Mouse (Mus musculus) left cerebral cortex, adult 8-10 months (tissue): ENCODE measurements around the gene Tceal9. TPM values are rescaled to one million over a fixed set of nuclear protein-coding genes. Genes with fewer than 3 reads are reported as not detected.
"Not testable (repeated sequence)": the region's sequence is repeated elsewhere in the genome, so short reads cannot be mapped to it uniquely, and the experiment has no call there.

Experiments used
- DNase-seq, 2 experiments: peaks; one replicate each; pipeline ENCODE4 v3.0.0; 2022; ENCODE audit warnings: low spot score in 2 of 2
- total RNA-seq, 4 experiments: library from RNA; stranded (reverse); gene quantifications; 2 replicates each; pipeline ENCODE4 v1.2.4; 2022

Gene Tceal9
- total RNA-seq, 4 experiments from 2014 or later, result 118 to 122 (median 119) TPM

DNA sequence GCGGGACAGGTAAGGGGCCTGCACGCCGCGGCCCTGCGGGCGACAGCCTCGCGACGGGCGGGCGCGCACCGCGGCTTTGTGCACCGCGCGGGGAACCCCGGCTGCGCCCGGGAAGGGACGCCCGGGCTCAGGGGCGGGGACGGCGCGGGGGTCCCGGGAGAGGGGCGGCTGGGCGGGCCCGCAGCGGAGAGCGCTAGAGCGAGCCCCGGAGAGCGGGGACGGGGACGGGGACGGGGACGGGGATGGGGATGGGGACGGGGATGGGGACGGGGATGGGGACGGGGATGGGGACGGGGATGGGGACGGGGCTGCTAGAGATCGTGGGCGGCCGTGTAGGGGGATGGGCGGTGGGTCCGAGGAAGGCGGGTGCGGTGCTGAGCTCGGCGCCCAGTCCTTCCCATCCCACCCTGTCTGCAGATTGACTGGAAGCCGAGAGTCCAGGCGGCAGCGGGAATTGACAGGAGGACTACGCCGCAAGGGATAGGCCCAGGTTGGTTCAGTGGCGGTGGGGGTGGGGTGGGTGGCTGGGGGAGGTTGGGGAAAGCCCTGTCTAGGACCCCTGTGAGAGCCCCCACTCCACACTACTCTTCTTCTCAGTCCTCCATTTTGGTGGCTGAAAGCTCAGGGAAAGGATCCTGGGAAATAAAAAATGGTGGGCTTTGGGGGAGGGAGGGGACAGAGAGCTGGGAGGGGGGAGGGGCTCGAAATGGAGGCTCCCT lies 25.7 kb downstream of the Tceal9 start:
- not testable (repeated sequence) for DNase-seq

DNA sequence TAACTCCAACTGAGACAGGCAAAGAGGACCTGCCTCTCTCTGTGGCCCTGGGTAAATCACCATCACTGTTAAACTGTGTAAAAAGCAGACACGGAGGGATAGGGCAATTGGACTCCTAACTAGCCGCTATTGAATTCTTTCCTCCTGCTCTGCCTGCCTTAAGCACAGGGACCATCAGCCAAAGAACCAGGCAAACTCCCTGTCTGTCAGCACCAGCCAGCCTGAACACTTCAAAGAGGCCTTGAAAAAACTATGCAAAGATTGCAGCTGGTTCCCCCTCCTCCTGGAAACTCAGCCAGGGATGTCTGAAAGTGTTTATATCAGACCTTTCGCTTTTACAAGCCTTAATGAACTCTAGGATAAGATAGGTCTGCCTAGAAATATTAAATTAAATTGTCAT lies 29.7 kb downstream of the Tceal9 start:
- no peak for DNase-seq

DNA sequence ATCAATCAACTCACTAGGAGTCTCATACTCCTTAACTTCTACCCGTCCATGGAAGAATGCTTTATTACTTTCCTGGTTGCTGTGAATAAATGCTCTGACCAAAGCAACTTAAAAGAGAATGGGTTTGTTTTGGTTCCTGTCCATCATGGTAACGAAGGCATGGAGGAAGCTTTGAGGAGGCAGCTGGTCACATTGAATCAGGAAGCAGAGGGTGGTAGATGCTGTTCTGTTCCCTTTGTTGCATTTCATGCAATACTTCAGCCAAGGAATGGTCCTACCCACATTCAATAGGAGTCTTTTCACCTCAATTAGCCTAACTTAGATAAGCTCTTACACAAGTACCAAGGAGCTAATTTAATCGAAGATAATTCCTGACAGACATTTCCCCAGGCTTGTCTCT lies 30.5 kb downstream of the Tceal9 start:
- DNase-seq, result no peak

DNA sequence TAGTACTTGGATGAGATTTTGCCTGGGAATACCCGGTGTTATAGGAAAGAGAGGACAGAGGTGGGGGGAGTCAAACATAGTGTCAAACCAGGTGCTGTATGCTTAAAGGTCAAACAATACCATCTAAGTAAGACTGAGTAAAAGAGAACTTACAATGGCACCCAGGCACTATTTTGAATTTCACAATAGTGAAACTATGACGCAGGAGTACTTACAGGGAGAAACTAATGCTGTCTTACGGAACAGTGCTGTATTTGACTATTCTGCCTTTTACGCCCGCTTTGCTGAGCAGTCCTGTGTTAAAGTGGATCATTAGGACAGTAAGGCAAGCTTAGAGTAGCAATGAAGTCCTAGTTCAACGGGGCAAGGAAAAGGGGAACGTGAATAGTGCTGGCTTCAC lies 32.7 kb downstream of the Tceal9 start:
- DNase-seq, result no peak

DNA sequence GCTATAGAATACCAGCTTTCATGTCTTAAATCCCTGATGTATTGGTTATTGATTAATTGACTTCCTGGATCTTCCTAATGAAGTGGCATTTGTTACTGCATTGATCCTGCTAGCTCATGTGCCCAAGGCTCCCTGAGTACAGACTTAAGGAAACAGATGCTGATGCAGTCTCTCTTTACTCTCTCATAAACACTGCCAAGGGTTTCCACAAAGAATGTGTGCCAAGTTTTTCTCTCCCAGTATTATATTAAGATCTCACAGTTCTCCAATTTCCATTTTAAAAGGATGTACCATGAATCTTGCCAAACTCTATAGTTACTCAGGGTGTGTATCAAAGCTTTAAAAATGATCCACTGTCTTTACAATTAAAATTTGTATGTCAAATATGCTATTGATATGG lies 33.5 kb downstream of the Tceal9 start:
- no peak for DNase-seq

DNA sequence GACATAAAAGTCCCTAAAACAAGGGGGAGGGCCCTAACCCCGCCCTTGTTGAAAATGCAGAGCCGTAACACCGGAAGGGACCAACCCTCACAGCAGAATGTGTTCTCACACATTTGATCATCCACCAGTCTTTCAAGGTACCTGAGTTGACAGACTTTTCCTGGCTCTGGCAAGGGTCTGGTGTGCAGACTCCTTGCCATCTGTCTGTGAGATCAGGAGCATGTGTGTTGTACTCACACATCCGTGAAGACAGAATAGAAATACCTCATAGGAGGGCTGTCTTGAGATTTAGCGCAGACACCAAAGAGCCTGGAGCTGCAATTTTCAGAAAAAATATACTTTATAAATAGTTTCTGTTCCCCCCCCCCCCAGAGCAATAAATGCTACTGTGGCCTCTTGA lies 34.5 kb downstream of the Tceal9 start:
- peak in 1 of 2 experiments; percentile 50 for DNase-seq

DNA sequence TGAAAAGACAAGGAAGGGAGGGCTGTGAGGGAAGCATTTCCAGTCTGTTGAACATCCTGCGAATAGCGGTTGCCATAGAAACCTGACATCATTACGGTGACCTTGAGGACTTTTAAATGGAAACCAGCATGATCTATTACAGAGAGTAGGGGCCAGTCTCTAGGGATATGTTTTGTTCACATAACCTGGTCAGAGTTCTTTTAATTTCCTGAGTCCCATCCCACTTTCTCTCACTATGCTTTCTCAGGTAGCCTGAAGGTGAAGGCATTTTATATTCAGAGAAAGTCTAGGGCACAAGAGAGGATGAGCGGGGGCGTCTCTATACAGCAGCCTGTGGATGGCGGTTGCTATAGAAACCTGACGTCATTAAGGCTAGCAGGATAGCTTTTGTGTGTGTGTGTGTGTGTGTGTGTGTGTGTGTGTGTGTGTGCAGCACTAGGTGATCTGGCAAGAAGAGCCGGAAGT lies 46.0 kb downstream of the Tceal9 start:
- peak in 1 of 2 experiments; percentile 79 for DNase-seq

Other genes with a start within 250 kb of the Tceal9 start
- 10 to 100 TPM; 33.6 to 37.0 (median 35.6) TPM for gene Arxes1, start 211.7 kb upstream of the Tceal9 start, total RNA-seq
- gene Bex2, start 176.8 kb upstream of the Tceal9 start, total RNA-seq, result 100 to 1,000 TPM; 309 to 363 (median 335) TPM
- not detected for gene Nxf3, start 159.8 kb upstream of the Tceal9 start, total RNA-seq
- 10 to 100 TPM; 21.2 to 23.0 (median 21.5) TPM for gene Bex4, start 106.1 kb upstream of the Tceal9 start, total RNA-seq
- gene Tceal8, start 72.7 kb upstream of the Tceal9 start, total RNA-seq, result 10 to 100 TPM; 32.4 to 42.8 (median 35.4) TPM
- 100 to 1,000 TPM in 3 of 4 experiments, 10 to 100 TPM in 1; 80.8 to 132 (median 117) TPM for gene Tceal5, start 41.2 kb upstream of the Tceal9 start, total RNA-seq
- 1 to 10 TPM; 1.6 to 2.9 (median 2.2) TPM for gene Tceal7, start 30.3 kb upstream of the Tceal9 start, total RNA-seq
- gene Bex1, start 29.6 kb upstream of the Tceal9 start, total RNA-seq, result 100 to 1,000 TPM in 2 of 4 experiments, 10 to 100 TPM in 2; 96.6 to 118 (median 102) TPM
- 100 to 1,000 TPM; 252 to 326 (median 281) TPM for gene Bex3, start 25.2 kb downstream of the Tceal9 start, total RNA-seq